Mouse (Mus musculus) ES-Bruce4 (cell line): ENCODE results near the gene Naa35.

Source experiments
- CTCF ChIP-seq: IDR thresholded peaks from one replicate; pipeline ENCODE4 v1.8.1; 2011; ENCODE audit warnings: low read depth, low read length
- EP300 ChIP-seq: IDR thresholded peaks from 2 replicates; pipeline ENCODE4 v1.6.1; 2011; ENCODE audit warnings: low read depth, low read length; ENCODE audit not compliant: insufficient read depth

DNA sequence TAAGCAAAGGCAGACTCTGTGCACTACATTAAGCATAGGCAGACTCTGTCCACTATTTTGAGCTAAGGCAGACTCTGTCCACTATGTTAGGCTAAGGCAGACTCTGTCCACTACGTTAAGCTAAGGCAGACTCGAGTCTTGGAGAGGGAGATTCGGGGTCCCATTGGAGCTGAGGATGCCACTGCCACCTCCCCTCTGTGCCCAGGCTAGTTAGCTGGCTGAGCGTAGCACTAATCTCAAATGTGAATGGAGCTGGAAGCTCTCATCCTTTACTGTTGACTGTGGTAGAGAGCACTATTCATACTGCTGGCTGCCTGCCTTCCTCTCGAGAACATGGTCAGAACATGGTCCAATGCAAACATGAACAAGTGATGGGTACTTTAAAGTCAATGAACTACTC, 46.4 kb upstream of the Naa35 start:
- TF ChIP-seq EP300 (no peak), CTCF (no peak)
